Mouse (Mus musculus): ENCODE results near the gene Ulk4.
A peak's percentile ranks its signal among the peaks of the same experiment; 100 is the strongest.
"Not testable (repeated sequence)": the region's sequence is repeated elsewhere in the genome, so short reads cannot be mapped to it uniquely, and the experiment has no call there.

Ulk4 gene

GRCm38 (mm10) chr9:120935634-120935922, 341.4 kb downstream of the Ulk4 start:
- DNase-seq (ENCODE audit: low spot score in 2 of 2): no peak

GRCm38 (mm10) chr9:120934821-120935633, 342.0 kb downstream of the Ulk4 start:
- DNase-seq (ENCODE audit: low spot score in 2 of 2): no peak

- peak in 1 of 2 experiments; percentile 23 for DNase-seq (ENCODE audit: low spot score in 2 of 2)
These were observed 342.9 kb downstream of the Ulk4 start for GRCm38 (mm10) chr9:120933886-120934758.

- no peak for DNase-seq (ENCODE audit: low spot score in 2 of 2)
These were observed 343.5 kb downstream of the Ulk4 start for GRCm38 (mm10) chr9:120933587-120933885.

- peak; percentile 96 to 98 for DNase-seq (ENCODE audit: low spot score in 2 of 2)
These were observed 344.0 kb downstream of the Ulk4 start for GRCm38 (mm10) chr9:120932797-120933586.

GRCm38 (mm10) chr9:120932371-120932770, 344.6 kb downstream of the Ulk4 start:
- DNase-seq (ENCODE audit: low spot score in 2 of 2): no peak

- no peak for DNase-seq (ENCODE audit: low spot score in 2 of 2)
These were observed 346.2 kb downstream of the Ulk4 start for GRCm38 (mm10) chr9:120930811-120931210.

- no peak for DNase-seq (ENCODE audit: low spot score in 2 of 2)
These were observed 347.0 kb downstream of the Ulk4 start for GRCm38 (mm10) chr9:120930021-120930420.

- no peak for DNase-seq (ENCODE audit: low spot score in 2 of 2)
These were observed 347.9 kb downstream of the Ulk4 start, which contains the start of gene Ctnnb1 for GRCm38 (mm10) chr9:120929081-120929480. Gene Ctnnb1, plus strand, starts transcription at chr9:120929216.

GRCm38 (mm10) chr9:120926939-120927606, 349.9 kb downstream of the Ulk4 start:
- no peak for DNase-seq (ENCODE audit: low spot score in 2 of 2)

GRCm38 (mm10) chr9:120926126-120926525, 350.9 kb downstream of the Ulk4 start:
- no peak for DNase-seq (ENCODE audit: low spot score in 2 of 2)

- no peak for DNase-seq (ENCODE audit: low spot score in 2 of 2)
These were observed 357.9 kb downstream of the Ulk4 start for GRCm38 (mm10) chr9:120919130-120919529.

GRCm38 (mm10) chr9:120918642-120919041, 358.4 kb downstream of the Ulk4 start:
- no peak for DNase-seq (ENCODE audit: low spot score in 2 of 2)

GRCm38 (mm10) chr9:120918211-120918610, 358.8 kb downstream of the Ulk4 start:
- no peak for DNase-seq (ENCODE audit: low spot score in 2 of 2)

- DNase-seq (ENCODE audit: low spot score in 2 of 2): not testable (repeated sequence)
These were observed 359.4 kb downstream of the Ulk4 start for GRCm38 (mm10) chr9:120917619-120918018.

GRCm38 (mm10) chr9:120914877-120915459, 362.0 kb downstream of the Ulk4 start:
- DNase-seq (ENCODE audit: low spot score in 2 of 2): peak in 1 of 2 experiments; percentile 45

- no peak for DNase-seq (ENCODE audit: low spot score in 2 of 2)
These were observed 362.6 kb downstream of the Ulk4 start for GRCm38 (mm10) chr9:120914429-120914828.

GRCm38 (mm10) chr9:120913152-120913551, 363.8 kb downstream of the Ulk4 start:
- DNase-seq (ENCODE audit: low spot score in 2 of 2): no peak

GRCm38 (mm10) chr9:120908461-120908860, 368.5 kb downstream of the Ulk4 start:
- no peak for DNase-seq (ENCODE audit: low spot score in 2 of 2)
